Mouse (Mus musculus): ENCODE data around the gene Adgrl3. TPM values are rescaled to one million over a fixed set of nuclear protein-coding genes. Genes with fewer than 3 reads are reported as not detected.
A peak's percentile ranks its signal among the peaks of the same experiment; 100 is the strongest.

The Adgrl3 gene
- polyA plus RNA-seq, 1 experiment from 2014 or later: 20.4 TPM

DNA sequence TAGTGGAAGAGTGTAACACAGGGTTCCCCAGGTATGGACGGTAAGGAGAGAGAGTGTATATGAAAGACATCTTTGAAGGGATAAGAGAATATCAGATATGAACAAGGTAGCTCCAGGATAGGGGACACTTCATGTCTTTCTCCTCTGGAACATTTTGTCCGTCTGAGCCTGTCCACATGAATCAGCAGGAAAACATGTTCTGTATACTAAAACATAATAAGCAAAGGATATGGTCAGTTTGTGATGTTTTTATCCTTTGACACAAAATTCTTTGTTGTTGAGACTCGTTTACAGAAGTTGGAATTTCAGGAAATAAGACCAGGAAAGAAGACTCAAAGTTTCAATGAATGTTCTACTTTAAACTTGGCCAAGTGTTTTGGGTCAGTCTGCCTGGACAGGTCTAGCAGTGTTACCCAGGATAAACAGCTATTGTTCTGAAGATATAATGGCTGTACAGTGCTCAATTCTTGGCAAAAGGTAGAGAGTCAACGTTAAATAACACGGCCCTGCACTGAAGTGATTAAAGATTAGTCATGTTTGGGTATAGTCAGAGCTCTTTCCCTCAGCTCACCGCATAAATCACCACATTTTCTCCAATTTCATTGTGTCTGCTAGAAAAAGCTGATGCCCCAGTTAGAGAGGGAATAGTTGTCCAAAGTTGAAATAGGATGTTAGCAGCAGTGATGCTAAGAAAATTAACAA, 255.6 kb downstream of the Adgrl3 start:
- Histone ChIP-seq H3K9ac (no peak overlapping the region), H3K27ac (no peak overlapping the region), H3K4me1 (no peaks in the 10 kb centered on the region), H3K27me3 (no peaks in the 10 kb centered on the region), H3K36me3 (no peaks in the 10 kb centered on the region), H3K9me3 (replicated peaks) (no peaks in the 10 kb centered on the region), H3K4me2 (no peak overlapping the region), H3K4me3 (replicated peaks) (no peak overlapping the region)
- WGBS: 47% methylated on average over 6 of the region's 6 CpGs
- no peak for ATAC-seq (replicated peaks; ENCODE audit: low FRiP score)

DNA sequence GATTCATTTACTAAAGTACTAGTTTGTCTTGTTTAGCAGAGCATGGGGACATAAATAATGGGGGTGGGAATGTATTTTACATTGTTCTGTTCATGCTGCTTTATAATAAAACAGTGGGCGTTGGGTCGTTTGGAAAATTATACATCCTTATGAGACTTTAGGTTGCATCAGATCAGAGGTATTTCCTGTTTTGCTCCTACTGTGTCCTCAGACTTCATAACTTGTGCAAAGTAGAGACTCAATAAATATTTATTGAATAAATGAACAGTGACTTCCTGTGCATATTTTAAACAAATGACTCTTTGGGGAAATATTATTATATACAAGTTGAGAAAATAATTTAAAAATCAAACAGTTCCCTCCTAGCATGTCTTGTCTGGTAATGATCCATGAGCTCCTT, 259.3 kb downstream of the Adgrl3 start:
- Histone ChIP-seq H3K4me2 (no peak overlapping the region), H3K4me1 (no peaks in the 10 kb centered on the region), H3K27me3 (no peaks in the 10 kb centered on the region), H3K36me3 (no peaks in the 10 kb centered on the region), H3K9ac (no peak overlapping the region), H3K4me3 (replicated peaks) (no peak overlapping the region), H3K27ac (no peak overlapping the region), H3K9me3 (replicated peaks) (no peaks in the 10 kb centered on the region)
- WGBS: 67% methylated on average over 2 of the region's 2 CpGs
- ATAC-seq (replicated peaks; ENCODE audit: low FRiP score): no peak

- no peaks in the 10 kb centered on the region for H3K36me3 ChIP-seq
- H3K27ac ChIP-seq: no peak overlapping the region
- 23% methylated on average over 1 of the region's 1 CpGs for WGBS
- H3K9me3 ChIP-seq (replicated peaks): no peaks in the 10 kb centered on the region
- H3K27me3 ChIP-seq: no peaks in the 10 kb centered on the region
- no peak overlapping the region for H3K9ac ChIP-seq
- ATAC-seq (replicated peaks; ENCODE audit: low FRiP score): no peak
- H3K4me1 ChIP-seq: no peaks in the 10 kb centered on the region
- no peak overlapping the region for H3K4me2 ChIP-seq
- H3K4me3 ChIP-seq (replicated peaks): no peak overlapping the region
These were observed 265.7 kb downstream of the Adgrl3 start for GRCm38 (mm10) chr5:81285643-81286042.

DNA sequence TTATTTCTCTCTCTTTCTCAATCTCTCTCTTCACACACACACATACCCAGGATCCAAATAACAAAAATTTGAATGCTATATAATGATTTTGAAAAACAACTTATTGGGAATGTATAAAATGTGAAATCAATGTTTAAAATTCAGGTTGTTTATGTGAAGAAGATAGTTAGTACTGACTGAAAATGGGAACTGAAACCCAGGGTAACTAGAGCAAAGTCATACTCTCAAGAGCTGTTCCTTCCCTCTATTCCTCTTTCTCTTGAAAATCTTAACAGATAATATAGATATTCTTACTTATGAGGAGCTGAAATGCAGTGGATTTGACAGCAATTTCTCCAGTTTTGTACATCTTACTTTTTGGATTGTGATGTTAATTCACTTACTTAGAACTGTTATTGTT, 281.9 kb downstream of the Adgrl3 start:
- no peaks in the 10 kb centered on the region for H3K36me3 ChIP-seq
- H3K27ac ChIP-seq: no peak overlapping the region
- H3K4me2 ChIP-seq: no peak overlapping the region
- H3K4me1 ChIP-seq: no peaks in the 10 kb centered on the region
- H3K9ac ChIP-seq: no peak overlapping the region
- no peaks in the 10 kb centered on the region for H3K27me3 ChIP-seq
- H3K9me3 ChIP-seq (replicated peaks): no peaks in the 10 kb centered on the region
- no peak overlapping the region for H3K4me3 ChIP-seq (replicated peaks)
- no peak for ATAC-seq (replicated peaks; ENCODE audit: low FRiP score)

- 91% methylated on average over 3 of the region's 3 CpGs for WGBS
- ATAC-seq (replicated peaks; ENCODE audit: low FRiP score): no peak
- H3K4me2 ChIP-seq: no peak overlapping the region
These were observed 297.6 kb downstream of the Adgrl3 start for GRCm38 (mm10) chr5:81317406-81318112.

DNA sequence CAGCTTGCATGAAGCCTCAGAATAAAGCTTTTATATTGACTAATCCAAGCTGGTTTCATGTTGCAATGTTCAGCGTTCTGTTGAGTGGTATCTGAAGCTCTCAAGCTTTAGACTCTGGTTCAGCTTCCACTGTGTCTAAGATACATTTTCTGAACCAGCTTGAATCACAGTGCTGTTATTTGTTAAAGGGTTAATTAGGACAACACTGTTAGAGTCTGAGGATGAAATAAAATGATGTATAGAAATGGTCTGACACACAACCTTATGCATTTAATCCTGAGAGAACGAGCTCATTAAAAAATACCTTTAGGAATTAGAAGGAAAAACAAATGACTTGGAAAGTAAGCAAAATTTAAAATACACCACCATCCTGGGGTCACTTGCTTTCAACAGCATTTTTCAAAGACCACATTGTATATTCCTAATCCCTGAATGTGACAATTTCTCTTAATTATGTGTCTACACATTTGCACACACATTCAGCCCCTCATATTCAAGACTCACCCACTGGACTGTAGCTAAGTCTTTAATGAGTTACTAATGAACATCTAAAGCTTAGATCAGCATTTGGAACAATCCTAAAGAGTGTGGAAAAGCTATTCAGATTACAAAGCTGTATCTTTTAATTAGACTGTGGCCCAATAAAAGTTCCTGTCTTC, 301.5 kb downstream of the Adgrl3 start:
- Histone ChIP-seq H3K4me2 (no peak overlapping the region), H3K4me3 (replicated peaks) (no peak overlapping the region), H3K27ac (no peak overlapping the region), H3K9ac (no peak overlapping the region), H3K9me3 (replicated peaks) (no peaks in the 10 kb centered on the region), H3K36me3 (no peaks in the 10 kb centered on the region), H3K27me3 (no peaks in the 10 kb centered on the region), H3K4me1 (no peaks in the 10 kb centered on the region)
- ATAC-seq (replicated peaks; ENCODE audit: low FRiP score): no peak
- WGBS: 79% methylated on average over 2 of the region's 2 CpGs

More at GRCm38 (mm10) chr5:81317406-81318112, 297.6 kb downstream of the Adgrl3 start:
- Histone ChIP-seq H3K9me3 (replicated peaks) (no peaks in the 10 kb centered on the region), H3K27me3 (no peaks in the 10 kb centered on the region), H3K4me3 (replicated peaks) (no peak overlapping the region), H3K9ac (no peak overlapping the region), H3K27ac (no peak overlapping the region), H3K4me1 (no peaks in the 10 kb centered on the region), H3K36me3 (no peaks in the 10 kb centered on the region)

DNA sequence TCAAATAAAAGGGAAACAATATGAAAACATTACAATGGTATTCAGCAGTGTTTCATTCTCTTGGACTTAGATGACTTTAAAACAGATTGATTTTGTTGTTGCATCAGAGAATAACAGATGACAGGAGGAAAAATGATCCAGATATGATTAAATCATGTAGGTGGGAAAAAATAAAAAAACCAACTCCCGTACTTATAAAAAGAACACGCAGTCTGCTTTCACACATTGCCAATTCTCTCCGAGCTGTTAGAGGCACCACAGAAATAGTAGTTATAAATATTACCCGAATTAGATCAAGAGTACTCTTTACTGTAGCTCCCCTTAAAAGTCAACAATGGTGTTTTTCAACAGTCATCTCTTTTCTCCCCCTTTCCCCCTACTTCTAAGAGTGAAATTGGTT, 302.1 kb downstream of the Adgrl3 start:
- Histone ChIP-seq H3K9ac (no peak overlapping the region), H3K36me3 (no peaks in the 10 kb centered on the region), H3K4me2 (no peak overlapping the region), H3K4me3 (replicated peaks) (no peak overlapping the region), H3K4me1 (no peaks in the 10 kb centered on the region), H3K9me3 (replicated peaks) (no peaks in the 10 kb centered on the region), H3K27ac (no peak overlapping the region), H3K27me3 (no peaks in the 10 kb centered on the region)
- no peak for ATAC-seq (replicated peaks; ENCODE audit: low FRiP score)
- WGBS: 87% methylated on average over 4 of the region's 4 CpGs

DNA sequence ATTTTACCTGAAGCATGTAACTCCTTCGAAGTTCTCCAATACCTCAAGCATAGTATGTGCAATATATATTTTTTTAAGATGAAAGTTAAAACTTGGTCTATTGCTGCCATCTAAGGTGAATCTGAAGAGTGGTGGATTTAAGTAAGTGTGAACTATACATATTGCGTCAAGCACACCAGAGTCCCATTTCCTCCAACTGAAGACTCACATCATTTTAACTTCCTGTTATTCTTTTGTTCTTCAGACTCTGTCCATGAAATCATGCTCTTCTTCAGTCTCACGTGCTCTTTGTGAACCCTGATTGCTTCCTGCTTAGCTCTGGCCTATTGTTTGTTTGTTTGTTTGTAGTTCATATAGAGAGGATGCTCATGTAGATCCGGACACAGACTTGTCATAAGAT, 307.0 kb downstream of the Adgrl3 start:
- H3K9ac ChIP-seq: no peak overlapping the region
- H3K4me1 ChIP-seq: peaks cover 4% of the 10 kb centered on the region; the same call in 1 of the 2 replicates
- WGBS: 72% methylated on average over 4 of the region's 4 CpGs
- no peak overlapping the region for H3K4me2 ChIP-seq
- ATAC-seq (replicated peaks; ENCODE audit: low FRiP score): no peak
- H3K27ac ChIP-seq: no peak overlapping the region
- H3K4me3 ChIP-seq (replicated peaks): no peak overlapping the region
- no peaks in the 10 kb centered on the region for H3K9me3 ChIP-seq (replicated peaks)
- no peaks in the 10 kb centered on the region for H3K36me3 ChIP-seq
- H3K27me3 ChIP-seq: no peaks in the 10 kb centered on the region

- ATAC-seq (replicated peaks; ENCODE audit: low FRiP score): no peak
- Histone ChIP-seq H3K36me3 (no peaks in the 10 kb centered on the region), H3K27ac (no peak overlapping the region), H3K9ac (no peak overlapping the region), H3K27me3 (no peaks in the 10 kb centered on the region), H3K9me3 (replicated peaks) (no peaks in the 10 kb centered on the region), H3K4me3 (replicated peaks) (no peak overlapping the region), H3K4me2 (no peak overlapping the region), H3K4me1 (peaks cover 4% of the 10 kb centered on the region; the same call in 1 of the 2 replicates)
- WGBS: 70% methylated on average over 1 of the region's 1 CpGs
These were observed 307.5 kb downstream of the Adgrl3 start for GRCm38 (mm10) chr5:81327392-81327791.

GRCm38 (mm10) chr5:81329571-81329971, 309.6 kb downstream of the Adgrl3 start:
- H3K9me3 ChIP-seq (replicated peaks): no peaks in the 10 kb centered on the region
- no peaks in the 10 kb centered on the region for H3K36me3 ChIP-seq
- 34% methylated on average over 18 of the region's 18 CpGs for WGBS
- H3K4me3 ChIP-seq (replicated peaks): no peak overlapping the region
- no peaks in the 10 kb centered on the region for H3K27me3 ChIP-seq
- H3K4me1 ChIP-seq: peaks cover 4% of the 10 kb centered on the region; the same call in 1 of the 2 replicates
- peak overlapping the region; percentile 38 for H3K4me2 ChIP-seq
- no peak overlapping the region for H3K27ac ChIP-seq
- ATAC-seq (replicated peaks; ENCODE audit: low FRiP score): peak; percentile 71
- H3K9ac ChIP-seq: no peak overlapping the region

DNA sequence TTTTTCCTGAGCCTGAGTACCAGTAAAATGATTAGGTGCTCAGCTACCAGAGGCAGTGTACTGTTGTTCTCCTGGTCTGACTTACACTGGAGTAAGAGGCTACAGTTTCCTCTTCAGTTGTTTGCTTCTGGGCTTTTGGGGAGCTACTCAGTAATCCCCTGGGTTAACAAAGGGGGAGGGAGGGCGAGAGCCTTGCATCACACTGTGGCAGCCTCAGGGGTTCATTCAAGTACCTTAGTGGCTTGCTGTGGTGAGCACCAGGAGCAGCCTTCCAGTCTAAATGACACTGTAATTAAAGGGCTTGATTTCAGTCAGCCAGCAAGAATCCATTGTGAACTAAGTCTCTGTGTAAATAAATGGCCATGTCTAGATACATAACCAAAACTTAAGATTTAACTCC, 324.4 kb downstream of the Adgrl3 start:
- H3K9me3 ChIP-seq (replicated peaks): no peaks in the 10 kb centered on the region
- H3K4me2 ChIP-seq: no peak overlapping the region
- no peaks in the 10 kb centered on the region for H3K27me3 ChIP-seq
- H3K36me3 ChIP-seq: no peaks in the 10 kb centered on the region
- H3K4me3 ChIP-seq (replicated peaks): no peak overlapping the region
- peaks cover 4% of the 10 kb centered on the region; the same call in 1 of the 2 replicates for H3K4me1 ChIP-seq
- no peak overlapping the region for H3K9ac ChIP-seq
- H3K27ac ChIP-seq: peak overlapping the region; percentile 41; the same call in 1 of the 2 replicates
- ATAC-seq (replicated peaks; ENCODE audit: low FRiP score): no peak
- 67% methylated on average over 1 of the region's 1 CpGs for WGBS

DNA sequence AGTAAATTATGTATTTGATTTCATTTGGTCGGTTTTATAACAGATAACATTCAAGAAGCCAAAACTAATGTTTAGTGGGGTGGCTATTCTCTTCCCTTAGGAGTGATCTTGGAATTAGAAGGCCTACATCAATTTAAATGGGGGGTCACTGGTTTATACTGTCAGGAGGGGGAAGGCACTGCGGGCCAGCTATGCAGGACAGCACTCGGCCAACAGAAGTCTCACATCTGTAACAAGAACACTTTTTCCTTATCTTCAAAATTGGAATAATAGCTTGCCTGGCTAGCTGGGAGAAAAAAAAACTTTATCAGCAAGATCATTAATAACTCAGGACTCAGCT, 325.1 kb downstream of the Adgrl3 start:
- ATAC-seq (replicated peaks; ENCODE audit: low FRiP score): peak; percentile 45; the same call in 1 of the 2 replicates
- Histone ChIP-seq H3K36me3 (no peaks in the 10 kb centered on the region), H3K4me1 (peaks cover 4% of the 10 kb centered on the region; the same call in 1 of the 2 replicates), H3K4me2 (no peak overlapping the region), H3K9ac (no peak overlapping the region), H3K27me3 (no peaks in the 10 kb centered on the region), H3K4me3 (replicated peaks) (no peak overlapping the region), H3K27ac (no peak overlapping the region), H3K9me3 (replicated peaks) (no peaks in the 10 kb centered on the region)
- WGBS: 28% methylated on average over 3 of the region's 3 CpGs

Measured in kidney, embryonic 15.5 days (tissue).